Mouse (Mus musculus) cortical plate, adult 2 months (tissue): ENCODE data around the gene Bbs7.

ENCODE experiments used
- CTCF ChIP-seq: fragments of 200-500 bp; IDR thresholded peaks from 2 replicates; pipeline ENCODE4 v1.5.1; 2011; ENCODE audit warnings: mild to moderate bottlenecking, control low read depth, low read length; ENCODE audit not compliant: insufficient read depth; ENCODE audit errors: extremely low read depth
- POLR2A ChIP-seq: fragments of 200-500 bp; IDR thresholded peaks from 2 replicates; pipeline ENCODE4 v1.6.1; 2011; ENCODE audit warnings: mild to moderate bottlenecking, low read length, control low read depth; ENCODE audit not compliant: insufficient read depth; ENCODE audit errors: extremely low read depth

- TF ChIP-seq POLR2A, result no peak
- TF ChIP-seq CTCF, result no peak
These were observed 43.4 kb downstream of the Bbs7 start for GRCm38 (mm10) chr3:36569836-36570235.
